Mouse (Mus musculus): ENCODE measurements around the gene Hoxb4. TPM values are rescaled to one million over a fixed set of nuclear protein-coding genes. Genes with fewer than 3 reads are reported as not detected.

The Hoxb4 gene
- polyA plus RNA-seq, 1 experiment from 2014 or later, result 10.2 TPM

DNA sequence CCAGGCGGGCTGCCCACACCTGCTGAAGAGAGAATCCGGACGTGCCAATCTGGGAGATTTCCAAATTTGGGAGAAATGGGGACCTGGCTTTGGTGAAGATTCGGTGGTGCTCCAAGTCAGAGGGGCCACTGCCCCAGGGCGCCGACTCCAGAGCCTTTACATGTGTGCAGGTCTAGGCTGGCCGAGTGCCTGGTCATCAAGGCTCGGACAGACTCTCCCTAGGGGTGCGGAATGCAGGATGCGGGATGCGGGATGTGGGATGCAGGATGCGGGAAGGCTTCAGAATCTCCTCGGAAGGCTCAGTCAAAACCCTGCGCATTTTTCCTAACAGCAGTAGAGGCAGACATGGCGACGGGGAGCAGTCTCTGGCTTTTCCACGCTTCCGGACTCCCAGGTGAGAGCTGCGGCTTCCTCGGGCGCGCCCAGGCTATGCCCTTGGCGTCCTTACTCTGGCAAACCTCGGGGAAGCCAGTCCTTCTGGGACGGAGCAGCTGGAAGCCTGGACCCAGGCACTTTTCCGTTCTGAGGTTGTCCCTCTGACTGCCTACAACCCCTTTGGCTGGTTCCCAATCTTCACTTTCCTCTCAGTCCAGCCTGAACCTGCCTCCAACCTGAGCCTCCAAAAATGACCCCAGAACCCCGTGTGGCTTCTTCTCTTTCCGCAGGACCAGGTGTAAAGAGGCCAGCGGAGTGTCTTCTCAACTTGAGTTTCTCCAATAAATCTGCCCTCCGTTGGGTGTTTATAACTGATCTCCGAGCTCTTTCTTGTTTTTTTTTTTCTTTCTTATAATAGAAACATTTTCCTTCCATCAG, 38.4 kb upstream of the Hoxb4 start:
- Histone ChIP-seq H3K27me3 (replicated peaks) (0 out of 2 replicates have a peak, but pooled peaks cover 3% of the 10 kb centered on the region), H3K4me3 (peak overlapping the region; percentile 44), H3K27ac (peak overlapping the region; percentile 100), H3K4me2 (replicated peaks) (peak overlapping the region; percentile 100), H3K9me3 (no peaks in the 10 kb centered on the region), H3K4me1 (peaks cover 58% of the 10 kb centered on the region), H3K36me3 (peaks cover 3% of the 10 kb centered on the region; the same call in 1 of the 2 replicates), H3K9ac (peak overlapping the region; percentile 100)
- 1% methylated on average over 31 of the region's 31 CpGs for WGBS
- ATAC-seq (ENCODE audit: low FRiP score, low read depth), result no peak

DNA sequence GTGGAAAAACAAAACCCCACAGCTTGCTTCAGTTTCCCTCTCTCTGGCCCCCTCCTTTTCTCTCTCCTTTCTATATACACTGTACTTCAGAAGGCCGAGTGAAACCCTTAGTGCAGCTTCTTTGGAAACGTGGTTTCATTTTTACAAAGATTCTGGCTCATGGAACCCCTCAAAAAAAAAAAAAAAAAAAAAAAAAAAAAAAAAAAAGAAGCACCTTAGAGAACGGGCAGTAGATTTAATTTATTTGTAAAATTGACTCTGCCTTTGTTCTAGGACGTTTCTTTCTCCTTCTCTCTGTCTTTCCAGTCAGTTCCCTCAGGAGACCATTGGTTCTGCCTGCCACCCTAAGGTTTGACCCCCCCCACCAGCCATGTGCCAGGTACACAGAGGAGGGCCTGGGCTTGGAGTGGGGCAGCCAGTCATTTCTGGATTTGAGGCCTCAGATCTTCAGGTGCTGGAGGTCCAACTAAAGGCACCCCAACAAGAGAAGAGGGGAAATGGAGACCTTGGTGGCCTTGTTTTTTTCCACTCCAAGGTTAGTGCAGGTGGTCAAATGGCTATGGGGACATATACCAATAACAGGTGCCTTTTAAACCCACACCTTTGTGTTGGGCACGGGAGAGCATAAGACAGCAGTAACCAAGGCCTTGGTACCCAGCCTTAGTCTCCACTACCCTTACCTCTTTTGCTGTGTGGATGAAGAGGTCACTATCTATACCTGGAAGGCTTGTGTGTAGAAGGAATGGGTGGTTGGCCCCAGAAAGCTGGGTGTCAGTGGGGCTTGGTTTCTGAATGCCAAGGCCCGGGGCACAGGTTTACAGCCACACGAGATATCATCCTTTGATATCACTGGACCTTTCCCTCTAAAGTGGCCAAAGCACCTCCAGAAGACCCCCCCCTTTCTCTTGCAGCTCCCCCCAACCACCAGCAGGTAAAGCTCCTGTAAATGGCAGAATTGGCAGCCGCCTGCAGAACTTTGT, 37.4 kb upstream of the Hoxb4 start:
- 5% methylated on average over 8 of the region's 8 CpGs for WGBS
- peak overlapping the region; percentile 100 for H3K27ac ChIP-seq
- ATAC-seq (ENCODE audit: low FRiP score, low read depth), result no peak
- H3K4me3 ChIP-seq, result peak overlapping the region; percentile 99
- H3K36me3 ChIP-seq, result peaks cover 3% of the 10 kb centered on the region; the same call in 1 of the 2 replicates
- H3K4me1 ChIP-seq, result peaks cover 48% of the 10 kb centered on the region
- peak overlapping the region; percentile 100 for H3K9ac ChIP-seq
- 0 out of 2 replicates have a peak, but pooled peaks cover 3% of the 10 kb centered on the region for H3K27me3 ChIP-seq (replicated peaks)
- peak overlapping the region; percentile 100 for H3K4me2 ChIP-seq (replicated peaks)
- H3K9me3 ChIP-seq, result no peaks in the 10 kb centered on the region

DNA sequence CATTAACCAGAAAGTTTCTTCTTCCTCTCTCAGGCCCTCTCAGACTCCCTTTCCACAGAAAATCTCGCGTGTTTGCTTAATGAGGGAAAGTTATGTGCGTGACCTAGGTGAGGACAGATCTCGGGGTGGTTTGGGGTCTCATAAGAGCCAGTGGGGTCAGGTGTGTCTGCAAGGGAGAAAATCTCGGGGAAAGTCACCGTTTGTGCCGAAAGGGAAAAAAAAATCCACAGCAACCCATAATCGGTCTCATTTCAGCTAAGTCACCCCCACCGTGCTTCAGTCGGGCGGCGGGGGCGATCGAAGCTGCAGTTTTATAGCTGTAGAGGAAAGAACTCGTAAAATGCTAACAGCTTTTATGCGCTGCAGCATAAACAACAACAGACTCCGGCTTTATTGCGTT, 36.7 kb upstream of the Hoxb4 start:
- peak overlapping the region; percentile 100 for H3K4me2 ChIP-seq (replicated peaks)
- 2% methylated on average over 18 of the region's 18 CpGs for WGBS
- peaks cover 3% of the 10 kb centered on the region; the same call in 1 of the 2 replicates for H3K36me3 ChIP-seq
- 0 out of 2 replicates have a peak, but pooled peaks cover 3% of the 10 kb centered on the region for H3K27me3 ChIP-seq (replicated peaks)
- H3K9me3 ChIP-seq, result no peaks in the 10 kb centered on the region
- no peak for ATAC-seq (ENCODE audit: low FRiP score, low read depth)
- peak overlapping the region; percentile 90 for H3K27ac ChIP-seq
- peak overlapping the region; percentile 99 for H3K4me3 ChIP-seq
- H3K9ac ChIP-seq, result peak overlapping the region; percentile 100
- peaks cover 41% of the 10 kb centered on the region for H3K4me1 ChIP-seq

DNA sequence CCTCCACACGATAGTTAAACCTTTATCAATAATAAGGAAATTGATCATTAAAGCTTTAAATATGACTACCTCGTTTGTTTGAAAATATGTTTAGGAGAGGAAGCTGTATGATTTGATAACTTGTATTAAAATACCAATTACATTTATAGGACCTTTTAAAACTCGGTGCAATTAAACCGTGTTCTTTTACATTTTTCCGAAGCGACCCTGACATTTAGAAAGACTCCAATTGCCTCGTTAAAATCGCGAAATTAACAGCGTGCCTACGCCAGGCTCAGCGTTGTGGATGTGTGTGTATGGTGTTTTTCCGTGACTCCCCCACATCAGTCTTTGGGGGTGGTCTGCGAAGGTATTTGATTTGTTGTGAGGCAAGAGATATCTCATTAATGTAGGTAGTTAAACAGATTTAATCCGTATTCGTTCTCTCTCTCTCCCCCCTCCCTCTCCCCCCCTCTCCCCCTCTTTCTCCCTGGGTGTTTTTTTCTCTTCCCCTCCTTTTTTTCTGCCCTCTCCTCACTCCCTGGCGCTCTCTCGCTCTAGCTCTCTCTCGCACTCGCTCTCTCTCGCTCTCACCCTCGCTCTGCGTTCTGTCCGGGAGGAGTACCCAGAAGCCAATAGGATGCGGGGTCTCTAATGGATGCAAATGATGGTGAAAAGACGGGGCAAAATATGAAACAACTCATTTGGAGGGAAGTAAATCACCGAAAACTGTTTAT, 36.1 kb upstream of the Hoxb4 start, which contains the start of gene Hoxb8:
Gene Hoxb8 (plus strand): TSS at position 51 of the 716 bp plus-strand sequence.
- Histone ChIP-seq H3K4me2 (replicated peaks) (peak within 1 kb of the TSS; percentile 100), H3K4me1 (peaks cover 35% of the 10 kb centered on the region), H3K9me3 (no peaks in the 10 kb centered on the region), H3K27me3 (replicated peaks) (0 out of 2 replicates have a peak, but pooled peaks cover 3% of the 10 kb centered on the region), H3K4me3 (peak within 1 kb of the TSS; percentile 99), H3K9ac (peak within 1 kb of the TSS; percentile 100), H3K36me3 (peaks cover 3% of the 10 kb centered on the region; the same call in 1 of the 2 replicates), H3K27ac (peak within 1 kb of the TSS; percentile 99)
- under 1% methylated on average over 27 of the region's 27 CpGs for WGBS
- 0 out of 2 replicates have a peak, but pooled peaks have one; percentile 31 for ATAC-seq (ENCODE audit: low FRiP score, low read depth)

DNA sequence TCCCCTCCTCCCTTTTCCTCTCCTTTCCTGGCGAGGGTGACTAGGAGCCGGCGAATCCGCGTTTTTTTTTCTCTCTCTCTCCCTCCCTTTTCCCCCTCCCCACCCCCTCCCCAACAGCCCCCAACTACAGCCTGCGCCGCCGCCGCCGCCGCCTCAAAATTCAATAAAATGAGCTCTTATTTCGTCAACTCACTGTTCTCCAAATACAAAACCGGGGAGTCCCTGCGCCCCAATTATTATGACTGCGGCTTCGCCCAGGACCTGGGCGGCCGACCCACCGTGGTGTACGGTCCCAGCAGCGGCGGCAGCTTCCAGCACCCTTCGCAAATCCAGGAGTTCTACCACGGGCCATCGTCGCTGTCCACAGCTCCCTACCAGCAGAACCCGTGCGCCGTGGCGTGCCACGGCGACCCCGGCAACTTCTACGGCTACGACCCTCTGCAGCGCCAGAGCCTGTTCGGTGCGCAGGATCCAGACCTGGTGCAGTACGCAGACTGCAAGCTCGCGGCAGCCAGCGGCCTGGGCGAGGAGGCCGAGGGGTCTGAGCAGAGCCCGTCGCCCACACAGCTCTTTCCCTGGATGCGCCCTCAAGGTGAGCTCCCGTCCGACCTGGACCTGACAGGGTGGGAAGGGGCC, 35.2 kb upstream of the Hoxb4 start:
- Histone ChIP-seq H3K9ac (peak overlapping the region; percentile 100), H3K27me3 (replicated peaks) (0 out of 2 replicates have a peak, but pooled peaks cover 3% of the 10 kb centered on the region), H3K36me3 (peaks cover 3% of the 10 kb centered on the region; the same call in 1 of the 2 replicates), H3K4me2 (replicated peaks) (peak overlapping the region; percentile 100), H3K9me3 (no peaks in the 10 kb centered on the region), H3K27ac (peak overlapping the region; percentile 99), H3K4me3 (peak overlapping the region; percentile 99), H3K4me1 (peaks cover 29% of the 10 kb centered on the region)
- ATAC-seq (ENCODE audit: low FRiP score, low read depth), result no peak
- WGBS, result under 1% methylated on average over 49 of the region's 49 CpGs

DNA sequence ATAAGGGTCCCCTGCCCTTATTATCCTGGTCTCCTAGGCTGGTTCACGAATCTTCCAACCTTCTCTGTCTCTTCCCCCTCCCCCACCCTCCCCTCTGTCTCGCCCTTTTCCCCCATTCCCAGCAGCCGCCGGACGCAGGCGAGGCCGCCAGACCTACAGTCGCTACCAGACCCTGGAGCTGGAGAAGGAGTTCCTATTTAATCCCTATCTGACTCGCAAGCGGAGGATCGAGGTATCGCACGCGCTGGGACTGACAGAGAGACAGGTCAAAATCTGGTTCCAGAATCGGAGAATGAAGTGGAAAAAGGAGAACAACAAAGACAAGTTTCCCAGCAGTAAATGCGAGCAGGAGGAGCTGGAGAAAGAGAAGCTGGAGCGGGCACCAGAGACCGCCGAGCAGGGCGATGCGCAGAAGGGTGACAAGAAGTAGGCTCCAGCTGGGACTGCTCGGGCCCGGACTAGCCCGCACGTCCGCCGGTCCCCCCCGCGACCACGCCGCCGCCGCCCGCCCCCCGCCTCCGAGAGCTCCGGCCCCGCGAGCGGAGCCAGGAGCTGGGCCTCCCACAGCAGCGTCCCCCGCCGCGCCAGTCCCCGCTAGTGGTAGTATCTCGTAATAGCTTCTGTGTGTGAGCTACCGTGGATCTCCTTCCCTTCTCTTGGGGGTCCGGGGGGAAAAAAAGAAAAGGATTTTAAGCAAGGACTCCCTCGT, 33.9 kb upstream of the Hoxb4 start:
- H3K9me3 ChIP-seq, result no peaks in the 10 kb centered on the region
- 0 out of 2 replicates have a peak, but pooled peaks cover 3% of the 10 kb centered on the region for H3K27me3 ChIP-seq (replicated peaks)
- H3K4me1 ChIP-seq, result peaks cover 30% of the 10 kb centered on the region
- no peak for ATAC-seq (ENCODE audit: low FRiP score, low read depth)
- peak overlapping the region; percentile 99 for H3K4me3 ChIP-seq
- H3K27ac ChIP-seq, result peak overlapping the region; percentile 99
- WGBS, result under 1% methylated on average over 49 of the region's 49 CpGs
- peak overlapping the region; percentile 100 for H3K4me2 ChIP-seq (replicated peaks)
- peaks cover 3% of the 10 kb centered on the region; the same call in 1 of the 2 replicates for H3K36me3 ChIP-seq
- peak overlapping the region; percentile 100 for H3K9ac ChIP-seq

DNA sequence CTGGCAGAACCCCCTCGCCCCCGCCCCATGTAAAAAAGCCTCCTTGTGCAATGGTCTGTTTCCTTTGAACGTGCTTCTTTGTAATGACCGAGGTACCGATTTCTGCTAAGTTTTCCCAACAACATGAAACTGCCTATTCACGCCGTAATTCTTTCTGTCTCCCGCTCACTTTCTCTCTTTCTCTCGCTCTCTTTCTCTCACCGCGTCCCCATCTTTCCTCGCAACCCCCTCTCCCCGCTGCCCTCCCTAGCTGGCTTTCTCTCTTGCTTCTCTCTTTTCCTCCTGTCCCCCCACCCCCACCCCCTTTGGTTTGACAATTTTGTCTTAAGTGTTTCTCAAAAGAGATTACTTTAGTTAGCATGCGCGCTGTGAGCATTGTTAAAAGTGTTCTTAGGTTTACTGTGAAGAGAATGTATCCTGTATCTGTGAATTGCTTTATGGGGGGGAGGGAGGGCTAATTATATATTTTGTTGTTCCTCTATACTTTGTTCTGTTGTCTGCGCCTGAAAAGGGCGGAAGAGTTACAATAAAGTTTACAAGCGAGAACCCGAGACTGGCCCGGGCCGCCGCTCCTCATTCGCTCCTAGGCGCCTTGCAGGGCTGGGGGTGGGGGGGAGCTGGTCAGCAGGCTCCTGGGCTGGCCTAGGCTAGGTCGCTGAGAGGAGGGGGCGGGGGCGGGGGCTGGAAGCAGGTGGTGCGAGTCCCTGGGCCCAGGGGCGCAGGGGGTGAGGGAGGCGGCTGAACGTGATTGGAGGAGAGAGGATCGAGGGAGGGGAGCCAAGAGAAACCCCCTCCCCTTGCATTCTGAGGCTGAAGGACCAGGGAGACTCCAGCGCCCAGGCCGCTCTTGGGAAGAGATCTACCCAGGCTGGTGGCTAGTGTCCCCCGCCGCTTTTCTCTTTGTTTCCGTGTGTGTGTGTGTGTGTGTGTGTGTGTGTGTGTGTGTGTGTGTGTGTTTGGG, 33.0 kb upstream of the Hoxb4 start:
- Histone ChIP-seq H3K27me3 (replicated peaks) (0 out of 2 replicates have a peak, but pooled peaks cover 3% of the 10 kb centered on the region), H3K27ac (peak overlapping the region; percentile 99), H3K4me1 (peaks cover 26% of the 10 kb centered on the region), H3K36me3 (peaks cover 3% of the 10 kb centered on the region; the same call in 1 of the 2 replicates), H3K4me3 (peak overlapping the region; percentile 99), H3K9ac (peak overlapping the region; percentile 100), H3K9me3 (no peaks in the 10 kb centered on the region), H3K4me2 (replicated peaks) (peak overlapping the region; percentile 100)
- ATAC-seq (ENCODE audit: low FRiP score, low read depth), result peak; percentile 78
- WGBS, result under 1% methylated on average over 37 of the region's 37 CpGs

DNA sequence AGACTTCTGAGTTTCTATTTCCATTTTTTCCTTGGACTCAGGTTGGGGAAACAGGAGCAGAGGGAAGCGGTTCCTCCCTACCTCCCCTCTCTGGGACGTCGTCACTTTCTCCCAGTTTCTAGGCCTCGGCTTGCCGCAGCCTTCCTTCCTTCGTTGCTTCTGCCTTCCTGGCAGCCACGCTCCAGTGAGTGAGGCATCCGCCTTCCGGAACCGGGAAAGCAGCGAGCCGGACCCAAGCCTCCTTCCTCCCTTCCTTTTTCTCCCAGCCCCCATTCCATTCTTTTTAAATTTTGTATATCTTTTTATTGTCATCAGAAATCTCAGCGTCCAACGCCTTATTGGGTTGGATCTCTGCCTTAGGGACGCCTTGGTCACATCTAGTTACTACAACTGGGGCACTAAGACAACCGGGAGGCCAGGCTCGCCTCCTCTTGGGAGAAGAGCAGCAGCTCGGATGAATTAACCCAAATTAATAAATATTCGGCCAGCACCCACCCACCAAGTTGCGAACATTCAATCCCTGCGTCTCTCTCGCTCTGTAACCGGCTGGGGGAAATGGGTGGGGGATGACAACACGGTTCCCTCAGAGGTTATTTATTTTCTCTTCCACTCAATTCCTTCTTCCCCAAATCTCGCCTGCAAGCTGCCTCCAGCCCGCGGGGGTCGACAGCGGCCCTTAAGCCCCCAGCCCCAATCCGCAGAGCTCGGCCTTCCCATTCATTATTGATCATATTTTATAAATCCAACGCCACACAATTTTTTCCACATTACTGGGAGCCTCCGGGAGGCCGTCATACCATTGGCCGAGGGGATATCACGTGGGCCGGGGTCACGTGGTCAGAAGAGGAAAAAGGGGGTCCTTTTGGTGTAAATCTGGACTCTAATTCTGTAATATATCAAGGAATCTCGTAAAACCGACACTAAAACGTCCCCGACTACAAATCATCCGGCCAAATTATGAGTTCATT, 32.0 kb upstream of the Hoxb4 start, which contains the start of gene Hoxb7:
Gene Hoxb7 (plus strand): TSS at position 853 of the 968 bp plus-strand sequence.
- peak; percentile 19; the same call in 1 of the 2 replicates for ATAC-seq (ENCODE audit: low FRiP score, low read depth)
- peaks cover 3% of the 10 kb centered on the region; the same call in 1 of the 2 replicates for H3K36me3 ChIP-seq
- no peaks in the 10 kb centered on the region for H3K9me3 ChIP-seq
- WGBS, result under 1% methylated on average over 43 of the region's 43 CpGs
- H3K27ac ChIP-seq, result peak within 1 kb of the TSS; percentile 99
- peaks cover 30% of the 10 kb centered on the region for H3K4me1 ChIP-seq
- 0 out of 2 replicates have a peak, but pooled peaks cover under 1% of the 10 kb centered on the region for H3K27me3 ChIP-seq (replicated peaks)
- H3K4me2 ChIP-seq (replicated peaks), result peak within 1 kb of the TSS; percentile 100
- peak within 1 kb of the TSS; percentile 99 for H3K4me3 ChIP-seq
- H3K9ac ChIP-seq, result peak within 1 kb of the TSS; percentile 100
